Mouse (Mus musculus): ENCODE results near the gene Cyp4f17.
"Not testable (repeated sequence)": the region's sequence is repeated elsewhere in the genome, so short reads cannot be mapped to it uniquely, and the experiment has no call there.

The Cyp4f17 gene

GRCm38 (mm10) chr17:32527748-32528147 is 21.9 kb downstream of the Cyp4f17 start:
- no peak for DNase-seq

- peak; percentile 95 to 97 for DNase-seq
Observed at GRCm38 (mm10) chr17:32528408-32529337, 22.8 kb downstream of the Cyp4f17 start.

GRCm38 (mm10) chr17:32532356-32532755 is 26.5 kb downstream of the Cyp4f17 start:
- not testable (repeated sequence) for DNase-seq

- no peak for DNase-seq
Observed at GRCm38 (mm10) chr17:32534068-32534467, 28.2 kb downstream of the Cyp4f17 start.

- DNase-seq, result peak; percentile 86 to 90
Observed at GRCm38 (mm10) chr17:32536051-32536866, 30.4 kb downstream of the Cyp4f17 start, which contains the start of gene Cyp4f16. Gene Cyp4f16 (plus strand): TSS chr17:32536558.

GRCm38 (mm10) chr17:32536867-32537250 is 31.0 kb downstream of the Cyp4f17 start:
- peak; percentile 26 to 38 for DNase-seq

GRCm38 (mm10) chr17:32544792-32545191 is 38.9 kb downstream of the Cyp4f17 start:
- DNase-seq, result not testable (repeated sequence)

- not testable (repeated sequence) for DNase-seq
Observed at GRCm38 (mm10) chr17:32550377-32550776, 44.5 kb downstream of the Cyp4f17 start.

GRCm38 (mm10) chr17:32550900-32551770 is 45.3 kb downstream of the Cyp4f17 start:
- peak; percentile 89 to 93 for DNase-seq

GRCm38 (mm10) chr17:32553016-32553415 is 47.2 kb downstream of the Cyp4f17 start:
- not testable (repeated sequence) for DNase-seq

- not testable (repeated sequence) for DNase-seq
Observed at GRCm38 (mm10) chr17:32554368-32554767, 48.5 kb downstream of the Cyp4f17 start.

GRCm38 (mm10) chr17:32563301-32563700 is 57.5 kb downstream of the Cyp4f17 start:
- not testable (repeated sequence) for DNase-seq

GRCm38 (mm10) chr17:32573286-32573685 is 67.4 kb downstream of the Cyp4f17 start:
- DNase-seq, result not testable (repeated sequence)

GRCm38 (mm10) chr17:32577496-32578186 is 71.8 kb downstream of the Cyp4f17 start:
- no peak for DNase-seq
